Mouse (Mus musculus) hindbrain, embryonic 15.5 days (tissue): ENCODE measurements at regions not wholly inside any gene's neighbourhood (a gene's known extent, or its start where the extent isn't known, plus 50 kb on each side); places are given as distances from the start of the nearest gene placed in this dataset.

Experiments
- ATAC-seq: fragments of 200-750 bp; cut with Nextera tagmentation; 2 replicates; pipeline ENCODE4 v1.8.0; 2017; ENCODE audit warnings: low read depth, moderate number of reproducible peaks, moderate TSS enrichment; ENCODE audit not compliant: low FRiP score
- H3K27ac ChIP-seq: fragments of 300-500 bp; sonication (generic); replicated peaks from 2 replicates; pipeline ENCODE4 v1.5.1; 2015; ENCODE audit warnings: mild to moderate bottlenecking, inconsistent platforms
- H3K27me3 ChIP-seq: fragments of 300-500 bp; sonication (generic); 2 replicates; pipeline ENCODE4 v1.6.1; 2015; ENCODE audit warnings: control low read depth, inconsistent platforms
- H3K36me3 ChIP-seq: fragments of 300-500 bp; sonication (generic); 2 replicates; pipeline ENCODE4 v1.6.1; 2015; ENCODE audit warnings: control low read depth, inconsistent platforms
- H3K4me1 ChIP-seq: fragments of 300-500 bp; sonication (generic); replicated peaks from 2 replicates; pipeline ENCODE4 v1.6.1; 2015; ENCODE audit warnings: control low read depth, inconsistent platforms
- H3K4me2 ChIP-seq: fragments of 300-500 bp; sonication (generic); 2 replicates; pipeline ENCODE4 v1.6.1; 2015; ENCODE audit warnings: moderate library complexity, mild to moderate bottlenecking, inconsistent platforms
- H3K4me3 ChIP-seq: fragments of 300-500 bp; sonication (generic); 2 replicates; pipeline ENCODE4 v1.5.1; 2015; ENCODE audit warnings: mild to moderate bottlenecking, inconsistent platforms
- H3K9ac ChIP-seq: fragments of 300-500 bp; sonication (generic); 2 replicates; pipeline ENCODE4 v1.6.1; 2015; ENCODE audit warnings: inconsistent platforms
- H3K9me3 ChIP-seq: fragments of 300-500 bp; sonication (generic); 2 replicates; pipeline ENCODE4 v1.6.1; 2016; ENCODE audit warnings: control low read depth, inconsistent platforms
- WGBS: fragments of 180-500 bp; shearing (Covaris S2); methylation state at CpG from one replicate; pipeline ENCODE4 v1.1.7; 2015; 5-methylcytosine and 5-hydroxymethylcytosine counted together

GRCm38 (mm10) chr9:41524591-41524990 lies 363.1 kb upstream of the Ubash3b start:
- ATAC-seq: peak; percentile 68; the same call in 1 of the 2 replicates
- H3K4me1 ChIP-seq: peaks cover 33% of the 10 kb centered on the region
- H3K9ac ChIP-seq: peak overlapping the region; percentile 24; the same call in 1 of the 2 replicates
- peak overlapping the region; percentile 83 for H3K27ac ChIP-seq
- H3K4me3 ChIP-seq: no peak overlapping the region
- H3K9me3 ChIP-seq: no peaks in the 10 kb centered on the region
- H3K36me3 ChIP-seq: no peaks in the 10 kb centered on the region
- no peak overlapping the region for H3K4me2 ChIP-seq
- 32% methylated on average over 7 of the region's 7 CpGs for WGBS
- no peaks in the 10 kb centered on the region for H3K27me3 ChIP-seq

GRCm38 (mm10) chr9:41523969-41524368 lies 362.5 kb upstream of the Ubash3b start:
- no peak overlapping the region for H3K4me2 ChIP-seq
- H3K27ac ChIP-seq: peak overlapping the region; percentile 83
- no peaks in the 10 kb centered on the region for H3K36me3 ChIP-seq
- H3K9me3 ChIP-seq: no peaks in the 10 kb centered on the region
- H3K4me1 ChIP-seq: peaks cover 33% of the 10 kb centered on the region
- no peak overlapping the region for H3K9ac ChIP-seq
- ATAC-seq: peak; percentile 8; the same call in 1 of the 2 replicates
- H3K4me3 ChIP-seq: no peak overlapping the region
- no peaks in the 10 kb centered on the region for H3K27me3 ChIP-seq
- 98% methylated on average over 2 of the region's 2 CpGs for WGBS

- Histone ChIP-seq H3K4me1 (peaks cover 38% of the 10 kb centered on the region), H3K4me3 (no peak overlapping the region), H3K4me2 (no peak overlapping the region), H3K9ac (no peak overlapping the region), H3K9me3 (no peaks in the 10 kb centered on the region), H3K27me3 (no peaks in the 10 kb centered on the region), H3K36me3 (no peaks in the 10 kb centered on the region), H3K27ac (peak overlapping the region; percentile 62)
- WGBS: 76% methylated on average over 1 of the region's 1 CpGs
- ATAC-seq: no peak
These were observed 360.8 kb upstream of the Ubash3b start for GRCm38 (mm10) chr9:41522302-41522701.

- ATAC-seq: no peak
These were observed 356.3 kb upstream of the Ubash3b start for GRCm38 (mm10) chr9:41517787-41518186.

GRCm38 (mm10) chr9:41517053-41517696 lies 355.7 kb upstream of the Ubash3b start:
- 53% methylated on average over 2 of the region's 2 CpGs for WGBS
- Histone ChIP-seq H3K9me3 (no peaks in the 10 kb centered on the region), H3K27ac (peak overlapping the region; percentile 64), H3K4me3 (no peak overlapping the region), H3K4me2 (no peak overlapping the region), H3K4me1 (peaks cover 20% of the 10 kb centered on the region), H3K27me3 (no peaks in the 10 kb centered on the region), H3K9ac (no peak overlapping the region), H3K36me3 (no peaks in the 10 kb centered on the region)
- ATAC-seq: no peak

More at GRCm38 (mm10) chr9:41517787-41518186, 356.3 kb upstream of the Ubash3b start:
- H3K36me3 ChIP-seq: no peaks in the 10 kb centered on the region
- H3K9ac ChIP-seq: no peak overlapping the region
- H3K27ac ChIP-seq: peak overlapping the region; percentile 64
- no peak overlapping the region for H3K4me2 ChIP-seq
- H3K4me1 ChIP-seq: peaks cover 23% of the 10 kb centered on the region
- H3K4me3 ChIP-seq: no peak overlapping the region
- H3K27me3 ChIP-seq: no peaks in the 10 kb centered on the region
- WGBS: 61% methylated on average over 2 of the region's 2 CpGs
- no peaks in the 10 kb centered on the region for H3K9me3 ChIP-seq

- H3K4me2 ChIP-seq: no peak overlapping the region
- no peaks in the 10 kb centered on the region for H3K27me3 ChIP-seq
- no peaks in the 10 kb centered on the region for H3K9me3 ChIP-seq
- no peak for ATAC-seq
- H3K36me3 ChIP-seq: no peaks in the 10 kb centered on the region
- H3K4me3 ChIP-seq: no peak overlapping the region
- H3K27ac ChIP-seq: no peak overlapping the region
- peaks cover 15% of the 10 kb centered on the region for H3K4me1 ChIP-seq
- no peak overlapping the region for H3K9ac ChIP-seq
These were observed 353.7 kb upstream of the Ubash3b start for GRCm38 (mm10) chr9:41515192-41515591.

- H3K9ac ChIP-seq: no peak overlapping the region
- no peak overlapping the region for H3K4me2 ChIP-seq
- 37% methylated on average over 1 of the region's 1 CpGs for WGBS
- H3K36me3 ChIP-seq: no peaks in the 10 kb centered on the region
- H3K27me3 ChIP-seq: no peaks in the 10 kb centered on the region
- no peak overlapping the region for H3K27ac ChIP-seq
- peaks cover 15% of the 10 kb centered on the region for H3K4me1 ChIP-seq
- no peaks in the 10 kb centered on the region for H3K9me3 ChIP-seq
- ATAC-seq: no peak
- no peak overlapping the region for H3K4me3 ChIP-seq
These were observed 352.2 kb upstream of the Ubash3b start for GRCm38 (mm10) chr9:41513701-41514100.

- Histone ChIP-seq H3K4me2 (no peak overlapping the region), H3K4me3 (no peak overlapping the region), H3K9me3 (no peaks in the 10 kb centered on the region), H3K36me3 (peaks cover 2% of the 10 kb centered on the region; the same call in 1 of the 2 replicates), H3K27me3 (no peaks in the 10 kb centered on the region), H3K27ac (no peak overlapping the region), H3K4me1 (no peaks in the 10 kb centered on the region), H3K9ac (no peak overlapping the region)
- WGBS: 83% methylated on average over 2 of the region's 2 CpGs
- ATAC-seq: no peak
These were observed 348.1 kb upstream of the Ubash3b start for GRCm38 (mm10) chr9:41509597-41509996.

- no peak for ATAC-seq
- WGBS: 98% methylated on average over 5 of the region's 5 CpGs
- Histone ChIP-seq H3K9ac (no peak overlapping the region), H3K9me3 (no peaks in the 10 kb centered on the region), H3K36me3 (peaks cover 2% of the 10 kb centered on the region; the same call in 1 of the 2 replicates), H3K27me3 (no peaks in the 10 kb centered on the region), H3K4me2 (no peak overlapping the region), H3K4me1 (no peaks in the 10 kb centered on the region), H3K4me3 (no peak overlapping the region), H3K27ac (no peak overlapping the region)
These were observed 347.2 kb upstream of the Ubash3b start for GRCm38 (mm10) chr9:41508746-41509145.

- H3K9me3 ChIP-seq: no peaks in the 10 kb centered on the region
- no peaks in the 10 kb centered on the region for H3K27me3 ChIP-seq
- H3K4me2 ChIP-seq: no peak overlapping the region
- no peaks in the 10 kb centered on the region for H3K4me1 ChIP-seq
- no peak overlapping the region for H3K9ac ChIP-seq
- ATAC-seq: no peak
- no peak overlapping the region for H3K27ac ChIP-seq
- WGBS: 85% methylated on average over 5 of the region's 5 CpGs
- H3K36me3 ChIP-seq: 0 out of 2 replicates have a peak, but pooled peaks cover 5% of the 10 kb centered on the region
- no peak overlapping the region for H3K4me3 ChIP-seq
These were observed 336.8 kb upstream of the Ubash3b start for GRCm38 (mm10) chr9:41498326-41498725.

GRCm38 (mm10) chr9:41490112-41490511 lies 328.6 kb upstream of the Ubash3b start:
- WGBS: 95% methylated on average over 3 of the region's 3 CpGs
- no peak overlapping the region for H3K9ac ChIP-seq
- H3K9me3 ChIP-seq: no peaks in the 10 kb centered on the region
- H3K36me3 ChIP-seq: peaks cover 4% of the 10 kb centered on the region; the same call in 1 of the 2 replicates
- no peaks in the 10 kb centered on the region for H3K27me3 ChIP-seq
- no peaks in the 10 kb centered on the region for H3K4me1 ChIP-seq
- H3K4me3 ChIP-seq: no peak overlapping the region
- ATAC-seq: no peak
- H3K27ac ChIP-seq: no peak overlapping the region
- no peak overlapping the region for H3K4me2 ChIP-seq

GRCm38 (mm10) chr9:41488046-41488445 lies 326.5 kb upstream of the Ubash3b start:
- Histone ChIP-seq H3K4me3 (no peak overlapping the region), H3K36me3 (peaks cover 4% of the 10 kb centered on the region; the same call in 1 of the 2 replicates), H3K27me3 (no peaks in the 10 kb centered on the region), H3K4me1 (no peaks in the 10 kb centered on the region), H3K9me3 (no peaks in the 10 kb centered on the region), H3K9ac (no peak overlapping the region), H3K4me2 (no peak overlapping the region), H3K27ac (no peak overlapping the region)
- 94% methylated on average over 2 of the region's 2 CpGs for WGBS
- no peak for ATAC-seq

- no peaks in the 10 kb centered on the region for H3K4me1 ChIP-seq
- H3K27me3 ChIP-seq: no peaks in the 10 kb centered on the region
- no peak overlapping the region for H3K4me3 ChIP-seq
- H3K27ac ChIP-seq: no peak overlapping the region
- H3K36me3 ChIP-seq: no peaks in the 10 kb centered on the region
- H3K9ac ChIP-seq: no peak overlapping the region
- no peaks in the 10 kb centered on the region for H3K9me3 ChIP-seq
- no peak for ATAC-seq
- no peak overlapping the region for H3K4me2 ChIP-seq
- WGBS: 94% methylated on average over 3 of the region's 3 CpGs
These were observed 321.7 kb upstream of the Ubash3b start for GRCm38 (mm10) chr9:41483218-41483617.
